Mouse (Mus musculus) E14TG2a.4 (cell line): ENCODE results near the gene Phyhipl.

Source experiments
- CTCF ChIP-seq: conservative IDR thresholded peaks from 2 replicates; pipeline ENCODE4 v1.5.1; 2014; ENCODE audit warnings: low read length
- NANOG ChIP-seq: IDR thresholded peaks from 2 replicates; pipeline ENCODE4 v1.6.1; 2014; ENCODE audit warnings: borderline replicate concordance, low read length, mixed read lengths
- POU5F1 ChIP-seq: IDR thresholded peaks from 2 replicates; pipeline ENCODE4 v1.6.1; 2014; ENCODE audit warnings: low read length, borderline replicate concordance

DNA sequence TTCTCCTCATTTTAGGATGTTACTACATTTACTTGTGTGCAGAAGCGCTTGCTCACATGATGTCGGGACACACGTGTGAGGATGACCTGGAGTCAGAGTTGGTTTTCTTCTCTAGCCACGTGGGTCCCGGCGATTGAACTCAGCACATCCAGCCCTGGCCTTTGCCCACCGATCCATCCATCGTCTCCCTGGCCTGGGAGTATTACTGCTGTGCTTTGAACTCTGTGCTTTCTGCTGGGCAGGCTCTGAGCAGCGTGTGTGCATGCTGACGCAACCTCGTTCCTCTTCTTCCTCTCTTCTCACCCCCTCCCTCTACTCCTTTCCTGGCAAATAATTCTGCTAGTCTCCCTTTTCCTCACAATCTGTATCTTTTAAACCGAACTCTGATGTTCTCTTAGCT lies 121.8 kb downstream of the Phyhipl start:
- TF ChIP-seq CTCF, result no peak
- no peak for TF ChIP-seq POU5F1
- no peak for TF ChIP-seq NANOG
